Mouse (Mus musculus) R1 (cell line): ENCODE results near the gene Hoxb2.

Experiments used
- DNase-seq: peaks from one replicate; pipeline ENCODE4 v3.0.0-alpha.2; 2018; ENCODE audit warnings: low read depth, low spot score

Hoxb2 gene

DNA sequence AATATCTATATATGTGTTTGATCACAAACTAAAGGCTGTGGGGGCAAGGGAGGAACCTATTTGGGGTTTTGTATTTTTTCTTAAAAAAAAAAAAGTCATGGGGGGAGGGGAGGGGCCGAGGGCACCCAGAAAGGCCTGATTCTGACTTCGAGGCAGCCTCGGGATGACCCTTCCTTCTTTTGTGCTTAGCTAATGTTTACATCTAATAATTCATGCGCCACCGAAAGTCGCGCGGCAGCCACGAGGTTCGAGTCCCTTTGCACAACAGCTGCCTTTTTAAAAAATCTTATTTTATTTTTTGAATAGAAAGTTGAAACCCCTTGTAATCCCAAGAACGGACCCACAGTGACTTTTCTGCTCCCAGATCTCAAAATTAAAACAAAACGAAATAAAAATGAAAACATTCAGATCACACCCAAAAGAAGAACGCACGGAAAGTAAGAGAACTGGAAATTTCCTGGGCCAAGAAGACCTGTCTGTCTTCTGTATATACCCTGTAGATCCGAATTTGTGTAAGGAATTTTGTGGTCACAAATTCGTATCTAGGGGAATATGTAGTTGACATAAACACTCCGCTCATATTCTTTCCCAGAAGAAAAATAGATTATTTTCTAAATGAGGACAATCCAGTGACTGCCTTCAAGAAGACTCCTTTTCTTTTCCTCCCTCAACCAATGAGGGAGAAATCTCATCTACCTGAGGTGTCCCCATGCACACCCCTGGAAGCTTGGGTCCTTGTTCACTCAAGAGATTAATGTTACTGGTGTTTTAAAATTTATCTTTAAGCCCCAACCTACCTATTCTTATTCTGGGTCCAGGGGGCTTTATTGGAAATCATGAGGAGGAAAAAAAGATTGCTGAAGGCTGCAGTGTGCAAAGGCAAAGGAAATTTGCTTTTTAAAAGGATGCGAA lies 33.4 kb upstream of the Hoxb2 start:
- DNase-seq = no peak

DNA sequence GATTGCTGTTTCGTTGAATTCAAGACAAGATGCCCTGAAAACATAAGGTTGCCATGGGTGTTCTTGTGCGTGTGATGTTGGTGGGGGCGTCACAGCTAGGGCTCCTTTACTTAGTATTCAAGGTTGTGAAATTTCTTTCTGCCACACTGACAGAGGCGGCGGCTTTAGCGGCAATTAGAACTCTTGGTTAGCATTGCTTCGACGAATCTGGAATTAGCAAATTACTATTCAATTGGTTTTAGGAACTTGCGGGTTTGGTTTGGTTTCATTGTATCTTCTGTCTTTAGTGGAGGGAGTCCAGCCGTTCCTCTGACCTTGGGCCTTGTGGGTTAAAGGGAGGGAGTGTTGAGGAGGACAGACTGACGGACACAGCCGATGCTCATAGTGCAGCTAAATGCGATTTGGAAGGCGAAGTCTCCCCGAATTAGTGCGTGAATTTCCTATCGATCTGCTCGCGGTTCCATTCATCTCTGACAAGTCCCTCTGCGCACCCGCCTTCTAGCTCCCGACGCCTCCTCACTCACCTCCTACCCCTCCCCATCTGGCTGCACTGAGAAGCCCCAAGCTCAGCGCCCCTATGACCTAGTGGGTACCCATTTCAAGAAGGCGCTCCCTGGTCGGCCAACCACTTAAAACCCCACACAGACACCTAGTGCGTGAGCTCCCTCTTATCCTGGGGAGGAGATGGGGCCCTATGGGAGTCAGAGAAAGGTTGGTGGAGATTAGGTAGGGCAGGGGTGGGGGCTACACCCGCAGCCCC lies 32.5 kb upstream of the Hoxb2 start, which contains the start of gene Hoxb4:
Gene Hoxb4 (plus strand): TSS at position 660 of the 760 bp plus-strand sequence.
- peak; percentile 63 for DNase-seq

DNA sequence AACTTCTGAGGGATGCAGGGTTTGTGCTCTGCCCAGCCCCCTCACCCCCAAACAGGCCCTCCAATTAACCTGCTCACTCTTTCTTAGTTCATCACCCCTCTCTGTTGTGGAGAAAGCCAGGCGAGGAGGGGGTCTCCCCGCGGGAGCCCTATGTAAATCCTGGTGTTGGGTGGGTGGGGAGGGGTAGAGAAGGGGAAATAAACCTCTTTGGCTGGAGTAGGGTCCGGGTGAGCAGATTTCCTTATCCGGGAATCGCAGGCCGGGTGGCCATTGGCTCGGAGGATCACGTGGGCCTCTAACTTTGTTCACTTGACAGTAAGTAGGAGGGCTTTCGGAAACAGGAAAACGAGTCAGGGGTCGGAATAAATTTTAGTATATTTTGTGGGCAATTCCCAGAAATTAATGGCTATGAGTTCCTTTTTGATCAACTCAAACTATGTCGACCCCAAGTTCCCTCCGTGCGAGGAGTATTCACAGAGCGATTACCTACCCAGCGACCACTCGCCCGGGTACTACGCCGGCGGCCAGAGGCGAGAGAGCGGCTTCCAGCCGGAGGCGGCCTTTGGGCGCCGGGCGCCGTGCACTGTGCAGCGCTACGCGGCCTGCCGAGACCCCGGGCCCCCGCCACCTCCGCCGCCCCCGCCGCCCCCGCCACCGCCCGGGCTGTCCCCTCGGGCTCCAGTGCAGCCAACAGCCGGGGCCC lies 31.8 kb upstream of the Hoxb2 start:
- DNase-seq = peak; percentile 91

DNA sequence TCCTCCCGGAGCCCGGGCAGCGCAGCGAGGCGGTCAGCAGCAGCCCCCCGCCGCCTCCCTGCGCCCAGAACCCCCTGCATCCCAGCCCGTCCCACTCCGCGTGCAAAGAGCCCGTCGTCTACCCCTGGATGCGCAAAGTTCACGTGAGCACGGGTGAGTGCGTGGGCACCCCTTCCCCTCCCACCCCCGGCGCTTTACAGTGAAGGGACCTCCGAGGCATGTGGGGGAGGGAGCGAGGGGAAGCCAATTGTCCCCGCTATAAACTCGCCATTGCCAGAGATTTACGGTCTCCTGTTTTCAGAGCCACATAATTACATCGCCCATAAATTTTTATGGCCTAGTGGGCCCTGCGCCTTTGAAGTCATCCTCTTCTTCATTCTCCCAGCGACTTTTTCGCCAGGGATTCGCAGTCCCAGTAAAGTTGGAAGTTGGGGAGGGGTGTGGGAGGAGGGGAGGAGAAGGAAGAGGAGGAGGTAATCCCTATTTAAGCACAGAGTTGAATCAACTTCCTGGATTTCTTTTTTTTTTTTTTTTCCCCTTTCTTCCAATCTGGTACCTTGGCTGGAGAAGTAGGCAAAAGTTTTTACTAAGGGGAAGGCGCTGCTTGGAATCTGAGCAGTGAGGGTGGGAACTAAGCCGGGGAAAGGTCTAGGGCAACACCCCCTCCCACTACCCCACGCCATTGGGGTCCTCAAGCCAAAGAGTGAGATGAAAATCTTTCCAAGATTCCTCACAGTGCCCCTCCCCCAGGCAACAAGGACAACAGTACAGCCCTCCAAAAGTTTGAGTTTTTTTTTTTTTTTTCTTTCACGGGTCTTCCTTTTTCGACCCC lies 31.0 kb upstream of the Hoxb2 start:
- peak; percentile 56 for DNase-seq

DNA sequence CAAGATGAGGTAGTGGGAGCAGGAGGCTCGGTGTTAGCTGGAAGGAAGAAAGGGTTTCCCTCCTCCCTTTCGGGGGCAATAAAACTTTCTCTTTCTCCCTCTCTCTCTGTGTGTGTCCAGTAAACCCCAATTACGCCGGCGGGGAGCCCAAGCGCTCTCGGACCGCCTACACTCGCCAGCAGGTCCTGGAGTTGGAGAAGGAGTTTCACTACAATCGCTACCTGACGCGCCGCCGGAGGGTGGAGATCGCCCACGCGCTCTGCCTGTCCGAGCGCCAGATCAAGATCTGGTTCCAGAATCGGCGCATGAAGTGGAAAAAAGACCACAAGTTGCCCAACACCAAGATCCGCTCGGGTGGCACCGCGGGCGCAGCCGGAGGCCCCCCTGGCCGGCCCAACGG lies 30.4 kb upstream of the Hoxb2 start:
- DNase-seq = peak; percentile 50

DNA sequence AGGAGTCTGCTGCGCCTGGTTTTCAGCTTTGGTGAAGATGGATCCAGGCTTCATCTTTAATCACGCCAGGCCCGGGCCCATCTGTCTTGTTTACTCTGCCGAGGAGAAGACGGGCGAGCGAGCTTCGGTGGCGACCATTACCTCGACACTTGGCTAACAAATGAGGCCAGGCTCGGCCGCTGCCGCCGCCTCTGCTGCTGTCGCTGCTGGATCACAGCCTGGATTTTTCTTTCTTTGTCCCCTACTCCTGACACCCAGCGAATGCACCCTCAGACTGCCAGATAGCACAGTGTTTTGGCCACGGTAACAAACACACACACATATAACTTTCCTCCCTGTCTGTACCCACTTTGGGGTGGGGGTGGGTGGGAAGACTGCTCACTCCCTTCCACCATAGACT lies 29.6 kb upstream of the Hoxb2 start:
- DNase-seq = no peak

DNA sequence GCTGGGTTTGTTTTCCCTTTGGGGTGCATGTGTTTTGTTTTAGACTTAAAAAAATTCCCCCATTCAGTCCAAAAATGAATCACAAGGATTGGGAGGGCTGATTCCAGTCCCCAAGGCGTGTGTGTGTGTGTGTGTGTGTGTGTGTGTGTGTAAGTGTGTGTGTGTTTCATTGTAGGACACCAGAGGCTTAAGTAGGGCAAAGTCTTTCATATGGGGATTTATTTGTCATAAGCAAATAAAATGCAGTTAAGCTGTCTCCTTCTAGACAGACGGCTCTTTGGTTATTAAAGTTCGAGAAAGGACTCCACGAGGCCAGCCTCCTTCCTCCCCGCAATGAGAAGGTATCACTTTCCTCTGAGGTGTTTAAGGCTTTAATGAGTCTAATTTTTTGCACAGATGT lies 28.5 kb upstream of the Hoxb2 start:
- no peak for DNase-seq

DNA sequence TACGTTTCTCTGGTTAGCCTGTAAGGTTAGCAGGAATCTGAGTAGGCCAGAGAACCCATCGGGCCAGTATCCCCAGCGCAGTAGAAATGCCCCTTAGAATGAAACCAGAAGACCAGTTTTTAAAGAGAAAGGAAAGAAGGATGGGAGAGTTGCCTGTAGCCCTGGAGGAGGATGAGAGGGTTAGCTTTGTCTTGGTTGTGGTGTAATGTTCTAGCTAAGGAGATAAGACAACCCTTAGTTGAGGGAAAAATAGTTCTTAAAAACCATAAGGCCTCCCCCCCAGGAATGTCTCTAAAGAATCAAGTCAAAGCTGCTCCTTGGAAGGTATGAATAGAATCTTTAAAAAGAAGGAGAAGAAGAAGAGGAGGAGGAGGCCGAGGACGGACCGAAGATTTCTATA lies 27.6 kb upstream of the Hoxb2 start:
- DNase-seq = no peak

DNA sequence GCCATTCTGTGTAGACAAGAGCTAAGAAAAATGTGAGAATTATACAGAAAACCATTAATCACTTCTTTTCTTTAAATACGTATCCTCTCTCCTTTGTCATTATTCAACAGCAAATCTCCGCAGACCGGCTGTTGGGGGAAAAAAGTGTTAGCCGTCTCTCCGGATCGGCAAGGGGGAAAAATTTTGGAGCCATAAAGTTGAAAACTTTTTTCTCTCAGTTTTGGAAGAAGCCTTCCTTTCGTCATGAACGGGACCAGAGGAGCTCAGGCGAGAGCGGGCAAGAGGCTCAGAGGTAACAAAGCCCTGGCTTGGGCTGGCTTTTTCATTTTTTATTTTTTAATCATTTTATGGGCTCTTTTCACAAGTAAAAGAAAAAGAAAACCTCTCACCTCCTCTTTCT lies 27.2 kb upstream of the Hoxb2 start, which contains the start of gene Hoxb3:
Gene Hoxb3 (plus strand): TSS at position 173 of the 400 bp plus-strand sequence.
- DNase-seq = no peak

DNA sequence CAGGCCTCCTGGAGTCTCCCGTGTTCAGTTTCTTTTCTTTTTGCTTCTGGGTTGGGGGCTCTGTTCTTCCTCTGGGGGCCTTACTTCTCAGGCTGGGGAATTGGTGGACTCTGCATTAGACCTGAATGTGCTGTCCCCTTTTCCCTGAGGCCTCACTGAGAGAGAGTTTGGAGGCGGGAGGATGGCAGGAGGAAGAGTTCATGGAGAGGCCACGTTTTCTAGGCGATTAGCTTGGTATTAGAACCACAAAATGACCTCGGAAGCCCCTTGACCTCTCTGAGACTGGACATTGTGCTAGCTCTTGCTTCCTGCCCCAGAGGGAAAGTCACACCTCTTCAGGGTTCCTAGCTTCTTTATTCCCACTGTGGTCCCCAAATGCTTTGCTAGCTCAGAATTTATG lies 26.2 kb upstream of the Hoxb2 start:
- no peak for DNase-seq

DNA sequence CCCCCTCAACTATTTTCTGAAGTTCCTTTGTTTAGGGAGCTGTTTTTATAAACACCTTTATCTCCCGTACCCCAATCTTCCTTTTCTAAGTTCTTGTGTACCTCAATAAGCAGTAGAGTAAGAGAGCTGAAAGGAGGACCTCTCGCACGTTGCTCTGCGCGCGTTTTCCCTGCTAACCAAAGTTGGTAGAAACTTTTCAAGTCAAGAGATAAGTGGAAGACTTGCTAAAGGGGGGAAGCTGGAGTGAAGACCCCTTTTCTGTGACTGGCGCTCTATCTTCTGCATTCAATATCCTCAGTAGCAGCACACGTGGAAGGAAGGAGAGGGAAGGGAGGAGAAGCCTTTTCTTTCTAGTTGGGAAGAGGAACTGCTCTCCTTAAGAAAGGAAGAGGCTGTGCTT lies 25.4 kb upstream of the Hoxb2 start:
- DNase-seq = no peak

DNA sequence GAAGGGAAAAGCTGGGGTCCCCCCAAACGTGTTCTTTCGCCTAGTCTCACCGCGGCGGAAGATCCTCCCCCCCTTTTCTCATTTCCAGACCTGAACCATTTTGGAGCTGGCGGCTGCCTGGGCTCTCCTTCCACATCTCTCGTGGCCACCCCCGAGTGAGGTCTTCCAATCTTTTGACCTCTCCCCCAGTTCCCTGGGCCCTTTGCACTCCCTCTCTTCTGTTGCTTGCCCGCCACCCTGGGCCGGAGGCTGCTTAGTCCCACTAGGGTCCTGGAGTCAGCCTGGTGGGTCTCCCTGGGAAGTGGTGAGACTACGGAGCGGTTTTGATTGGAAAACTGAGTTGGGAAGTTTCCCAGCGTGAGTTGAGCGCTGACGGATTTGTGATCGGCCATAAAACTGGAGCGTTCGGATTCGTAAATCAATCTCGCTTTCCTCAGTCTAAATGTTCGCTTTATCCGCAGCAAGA lies 24.5 kb upstream of the Hoxb2 start:
- peak; percentile 47 for DNase-seq

DNA sequence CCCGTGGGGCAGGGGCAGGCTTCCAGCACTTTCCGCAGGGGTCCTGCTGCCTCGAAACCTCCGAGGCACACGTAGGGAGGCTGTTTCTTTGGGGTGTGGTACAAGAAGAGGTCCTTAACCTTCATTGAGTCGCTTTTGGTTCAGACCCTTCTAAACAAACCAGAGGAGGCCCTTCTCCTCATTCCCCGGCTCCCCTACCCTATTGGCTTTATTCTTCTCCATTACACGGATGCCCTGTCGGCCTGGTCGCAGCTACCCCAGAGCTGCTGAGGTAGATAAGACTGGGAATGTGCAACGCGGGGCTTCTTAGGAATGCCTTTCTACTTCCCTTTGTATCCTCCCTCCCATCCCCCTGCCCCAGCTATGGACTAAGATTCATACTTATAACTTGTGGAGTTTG lies 23.6 kb upstream of the Hoxb2 start:
- no peak for DNase-seq

DNA sequence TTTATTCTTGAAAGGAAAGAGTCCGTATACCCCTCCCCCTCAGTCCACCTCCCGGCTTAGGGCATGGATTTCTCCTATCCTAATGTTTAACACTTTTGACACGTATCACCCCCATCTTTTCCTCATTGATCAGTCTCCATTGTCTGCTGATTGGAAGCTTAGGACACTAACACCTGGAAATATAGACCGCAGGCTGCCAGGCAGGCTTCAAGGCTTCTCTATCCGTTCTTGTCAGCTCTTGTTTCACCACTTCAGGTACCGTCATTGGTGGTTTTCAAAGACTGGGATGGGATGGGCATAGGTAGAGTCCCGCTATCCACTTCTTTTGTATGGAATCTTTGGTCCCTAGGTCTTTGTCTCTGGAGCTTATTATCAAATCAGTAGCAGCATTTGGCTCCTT lies 23.2 kb upstream of the Hoxb2 start:
- DNase-seq = no peak

DNA sequence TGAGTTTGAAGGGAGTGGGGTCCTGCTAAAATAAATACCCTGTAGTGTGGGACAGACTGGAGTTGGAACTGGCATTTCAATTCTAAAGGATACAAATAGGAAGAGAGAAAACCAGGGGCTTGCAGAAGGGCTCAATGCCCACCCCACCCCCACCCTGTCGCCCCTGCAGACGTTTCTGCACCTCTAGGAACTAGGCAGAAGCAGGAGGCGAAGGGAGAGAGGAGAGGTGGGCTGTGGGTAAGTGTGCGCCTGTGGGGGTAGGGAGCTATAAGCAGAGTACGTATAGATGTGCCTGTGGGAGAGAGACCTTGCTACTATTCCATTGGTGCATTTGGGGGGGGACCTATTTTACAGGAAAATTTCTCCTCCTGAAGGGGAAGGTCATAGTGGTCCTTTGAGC lies 22.6 kb upstream of the Hoxb2 start:
- no peak for DNase-seq

DNA sequence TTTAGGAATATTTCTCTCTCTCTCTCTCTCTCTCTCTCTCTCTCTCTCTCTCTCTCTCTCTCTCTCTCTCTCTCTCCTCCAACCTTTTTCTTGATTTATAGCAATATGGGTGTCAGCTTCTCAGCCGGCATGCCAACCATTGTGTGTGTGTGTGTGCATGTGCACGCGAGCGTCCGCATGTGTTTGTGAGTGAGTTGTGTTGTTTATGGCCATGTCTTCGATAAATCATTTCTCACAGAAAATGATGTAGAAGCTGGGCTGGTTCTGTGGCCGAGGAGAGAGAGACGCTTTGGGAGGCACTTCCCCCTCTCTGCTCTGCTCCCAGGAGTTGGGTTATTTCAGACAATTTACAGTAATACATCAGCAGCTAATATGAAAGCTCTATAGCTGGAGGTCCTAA lies 21.7 kb upstream of the Hoxb2 start:
- no peak for DNase-seq

DNA sequence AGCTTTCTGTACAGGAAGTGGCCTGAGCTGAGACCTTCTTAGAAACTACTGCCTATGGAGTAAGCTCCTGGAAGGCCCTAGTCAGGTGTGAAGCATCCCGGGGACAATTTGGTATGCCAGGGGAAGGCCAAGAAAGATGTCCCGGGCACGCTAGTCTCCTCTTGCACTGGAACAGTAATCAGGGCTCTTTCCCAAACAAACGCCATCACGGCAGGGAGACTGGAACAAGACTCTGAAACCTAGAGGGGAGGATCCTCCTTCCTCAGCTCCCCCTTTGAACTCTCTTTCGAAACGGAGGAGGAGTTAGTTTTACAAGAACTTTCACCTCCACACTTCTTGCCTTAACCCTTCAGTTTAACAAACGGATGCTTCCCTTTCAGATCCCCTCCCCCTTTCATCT lies 18.2 kb upstream of the Hoxb2 start:
- DNase-seq = peak; percentile 55

DNA sequence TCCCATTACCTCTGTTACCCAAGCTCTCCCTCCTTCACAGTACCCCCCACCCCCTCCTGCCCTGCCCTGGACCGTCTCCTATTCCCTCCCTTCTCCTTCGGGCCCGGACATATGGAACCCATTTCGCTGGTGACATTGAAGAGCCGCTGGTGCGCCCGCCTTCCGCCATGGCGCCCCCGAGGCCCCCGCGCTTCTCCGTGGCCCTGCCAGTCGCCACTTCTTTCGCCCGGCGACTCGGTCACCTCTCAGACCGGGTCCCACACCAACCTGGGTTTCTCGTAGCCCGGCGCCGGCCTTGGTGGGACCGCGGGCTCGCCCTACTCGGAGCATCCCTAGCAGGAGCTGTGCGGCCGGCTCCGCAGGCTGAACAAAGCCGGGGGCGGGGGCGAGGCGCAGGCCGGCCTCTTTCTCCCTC lies 17.7 kb upstream of the Hoxb2 start:
- no peak for DNase-seq

DNA sequence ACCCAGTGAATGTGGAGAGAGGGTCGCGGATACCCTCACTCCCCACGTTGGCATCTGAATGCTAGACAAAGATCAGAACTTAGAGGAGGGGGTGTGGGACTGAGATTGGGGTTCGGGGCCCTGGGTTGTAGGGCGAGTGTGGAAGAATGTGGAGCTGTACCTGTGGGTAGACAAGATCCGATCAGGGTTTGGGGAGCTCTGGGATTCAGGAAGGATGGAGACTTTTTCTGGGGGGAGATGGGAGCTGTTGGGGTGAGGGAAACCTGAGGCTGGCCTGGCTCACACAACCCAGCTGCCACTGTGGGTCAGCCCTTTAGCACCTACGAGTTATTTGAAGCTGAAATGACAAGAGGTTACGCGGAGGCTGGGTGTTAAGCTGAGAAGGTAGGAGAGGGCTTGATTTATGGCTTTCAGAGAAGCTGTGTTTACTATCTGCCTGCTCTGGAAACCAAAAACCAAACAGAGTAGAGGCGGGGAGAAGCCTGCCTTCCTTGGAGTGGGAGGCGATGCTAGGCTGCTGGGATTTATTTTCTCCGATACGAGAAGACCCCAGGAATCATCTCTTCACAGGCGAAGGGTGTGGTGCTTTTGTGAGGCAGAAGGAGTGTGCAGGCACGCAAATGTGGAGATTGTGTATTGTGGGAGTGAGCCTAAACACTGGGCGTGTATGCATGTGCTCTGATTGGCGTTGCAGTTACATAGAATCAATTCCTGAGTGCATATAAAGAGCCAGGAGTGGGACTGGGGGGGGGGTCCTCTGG lies 16.9 kb upstream of the Hoxb2 start:
- DNase-seq = no peak

DNA sequence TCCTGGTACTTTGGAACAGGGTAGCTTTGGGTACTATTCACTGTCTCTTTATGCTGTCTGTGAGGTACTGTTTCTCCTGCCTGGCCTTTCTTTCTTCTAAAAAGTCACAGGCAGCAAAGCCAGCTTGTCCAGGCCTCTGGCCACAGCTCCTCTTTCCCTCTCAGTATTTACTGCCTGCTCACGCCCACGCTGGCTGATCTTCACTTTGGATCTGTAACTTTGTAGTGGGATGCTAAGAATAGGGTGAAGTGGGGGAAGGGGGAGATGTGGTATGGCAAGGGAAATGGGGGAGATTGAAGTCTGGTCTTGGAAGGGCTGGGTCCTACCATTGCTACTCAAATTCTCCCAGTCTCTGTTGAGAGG lies 16.3 kb upstream of the Hoxb2 start:
- no peak for DNase-seq
